Mouse (Mus musculus): ENCODE measurements around the gene Hipk1.

- TF ChIP-seq CTCF (IDR thresholded peaks at IDR 0.05; ENCODE audit: control insufficient read depth, insufficient read depth, insufficient read length) (no peak), MYOG (IDR thresholded peaks at IDR 0.05; ENCODE audit: control insufficient read depth, extremely low read depth, insufficient read length) (no peak), MAX (IDR thresholded peaks at IDR 0.05) (no peak), MYOD1 (IDR thresholded peaks at IDR 0.05; ENCODE audit: control insufficient read depth, insufficient read length, low read depth) (no peak), CEBPB (IDR thresholded peaks at IDR 0.05; ENCODE audit: low read depth) (no peak)
Measured at GRCm38 (mm10) chr3:103729850-103730249, 61.5 kb downstream of the Hipk1 start.
